Mouse (Mus musculus): ENCODE results near the gene Mis18bp1.

GRCm38 (mm10) chr12:65189213-65189612 is 16.8 kb upstream of the Mis18bp1 start:
- TF ChIP-seq POLR2A (IDR thresholded peaks at IDR 0.05; ENCODE audit: borderline replicate concordance, low read depth, low read length), result no peak
- no peak for TF ChIP-seq CTCF (IDR thresholded peaks at IDR 0.05; ENCODE audit: low read depth, low read length)
